Mouse (Mus musculus) embryonic fibroblast, embryonic 13.5 days (primary cell): ENCODE data around the gene Tomm7.

Source experiments
- CTCF ChIP-seq: IDR thresholded peaks from 2 replicates; pipeline ENCODE4 v1.5.1; 2011; ENCODE audit warnings: mild to moderate bottlenecking, control low read depth, low read length, moderate library complexity, borderline replicate concordance; ENCODE audit not compliant: insufficient read depth
- POLR2A ChIP-seq: IDR thresholded peaks from 2 replicates; pipeline ENCODE4 v1.6.1; 2011; ENCODE audit warnings: low read depth, mild to moderate bottlenecking, control low read depth, low read length, moderate library complexity

GRCm38 (mm10) chr5:23844531-23844841, 525 bp upstream of the Tomm7 start:
- TF ChIP-seq POLR2A (no peak), CTCF (no peak)
